Mouse (Mus musculus) myocyte (in vitro differentiated cells): Measurements from ENCODE around the gene Vcp.

Source experiments
- CEBPB ChIP-seq: IDR thresholded peaks from 2 replicates; pipeline ENCODE4 v1.6.1; 2011; ENCODE audit warnings: mild to moderate bottlenecking, moderate library complexity; ENCODE audit not compliant: poor library complexity, insufficient read depth, severe bottlenecking
- E2F4 ChIP-seq: IDR thresholded peaks from one replicate; pipeline ENCODE4 v1.6.1; 2011; ENCODE audit warnings: mild to moderate bottlenecking, control low read depth, moderate library complexity; ENCODE audit not compliant: insufficient read depth
- MAX ChIP-seq: IDR thresholded peaks from one replicate; pipeline ENCODE4 v1.6.1; 2011; ENCODE audit warnings: low read depth, mild to moderate bottlenecking, control low read depth
- MYOD1 ChIP-seq, 3 experiments: IDR thresholded peaks; one replicate each; pipeline ENCODE4 v1.6.1; 2011; ENCODE audit warnings: control low read depth in 2 of 3, low read depth in 2 of 3, mild to moderate bottlenecking in 2 of 3, moderate library complexity in 1 of 3; ENCODE audit not compliant: insufficient read length in 2 of 3, control insufficient read depth in 1 of 3
- MYOG ChIP-seq, 3 experiments: IDR thresholded peaks; one replicate each; pipeline ENCODE4 v1.6.1; 2011; ENCODE audit warnings: control low read depth in 2 of 3, low read depth in 2 of 3, mild to moderate bottlenecking in 2 of 3; ENCODE audit not compliant: insufficient read length in 2 of 3, control insufficient read depth in 1 of 3, insufficient read depth in 1 of 3
- POLR2A ChIP-seq: IDR thresholded peaks from one replicate; pipeline ENCODE4 v1.6.1; 2011; ENCODE audit warnings: low read depth, mild to moderate bottlenecking, control low read depth, moderate library complexity; ENCODE audit not compliant: insufficient read length
- POLR2AphosphoS2 ChIP-seq: IDR thresholded peaks from one replicate; pipeline ENCODE4 v1.6.1; 2011; ENCODE audit warnings: low read depth, control low read depth; ENCODE audit not compliant: insufficient read length
- SRF ChIP-seq: IDR thresholded peaks from one replicate; pipeline ENCODE4 v1.6.1; 2011; ENCODE audit warnings: low read depth; ENCODE audit not compliant: control insufficient read depth, insufficient read length
- TCF12 ChIP-seq: IDR thresholded peaks from one replicate; pipeline ENCODE4 v1.6.1; 2011; ENCODE audit warnings: mild to moderate bottlenecking, control low read depth; ENCODE audit not compliant: poor library complexity, insufficient read depth, severe bottlenecking
- TCF3 ChIP-seq: IDR thresholded peaks from one replicate; pipeline ENCODE4 v1.6.1; 2011; ENCODE audit warnings: low read depth, control low read depth; ENCODE audit not compliant: insufficient read length
- USF1 ChIP-seq: IDR thresholded peaks from one replicate; pipeline ENCODE4 v1.6.1; 2011; ENCODE audit warnings: low read depth, mild to moderate bottlenecking, control low read depth, moderate library complexity

- TF ChIP-seq POLR2A, result no peak
- TF ChIP-seq USF1, result no peak
- no peak for TF ChIP-seq TCF12
- no peak for TF ChIP-seq E2F4
- no peak for TF ChIP-seq MAX
- TF ChIP-seq CEBPB, result no peak
- TF ChIP-seq MYOD1 (IDR thresholded peaks at IDR 0.05; ENCODE audit: control insufficient read depth in 1 of 3, insufficient read length in 2 of 3, low read depth in 2 of 3), result no peak
- no peak for TF ChIP-seq SRF
- TF ChIP-seq MYOG (IDR thresholded peaks at IDR 0.05; ENCODE audit: control insufficient read depth in 1 of 3, insufficient read depth in 1 of 3, insufficient read length in 2 of 3, low read depth in 2 of 3), result no peak
- TF ChIP-seq TCF3, result no peak
- no peak for TF ChIP-seq POLR2AphosphoS2
Measured at GRCm38 (mm10) chr4:43032501-43032900, 32.2 kb upstream of the Vcp start.
